Mouse (Mus musculus): ENCODE results near the gene Ppp1r16b. TPM values are rescaled to one million over a fixed set of nuclear protein-coding genes. Genes with fewer than 3 reads are reported as not detected.
A peak's percentile ranks its signal among the peaks of the same experiment; 100 is the strongest.

Ppp1r16b gene
- polyA plus RNA-seq, 1 experiment, result 22.2 TPM

DNA sequence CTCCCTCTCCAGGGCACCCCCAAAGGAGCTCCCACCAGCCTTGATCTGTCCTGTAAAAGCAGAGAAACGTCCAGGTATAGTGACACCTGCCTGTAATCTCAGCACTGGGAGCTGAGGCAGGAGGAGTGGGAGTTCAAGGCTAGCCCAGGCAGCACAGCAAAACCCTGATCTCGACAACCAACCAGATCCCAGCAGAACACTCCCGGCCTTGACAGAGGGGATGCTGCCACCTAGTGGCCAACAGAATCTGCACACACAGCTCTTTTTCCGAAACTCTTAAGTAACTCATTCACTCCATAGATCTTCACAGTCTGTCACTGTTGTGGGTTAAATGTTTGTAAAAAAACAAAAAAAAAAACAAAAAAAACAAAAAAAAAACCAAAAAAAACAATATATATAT lies 12.2 kb upstream of the Ppp1r16b start:
- no peaks in the 10 kb centered on the region for H3K36me3 ChIP-seq (ENCODE audit: control insufficient read depth, insufficient read depth, low read length)
- peak; percentile 83 for DNase-seq
- TF ChIP-seq CTCF (conservative IDR thresholded peaks at IDR 0.05; ENCODE audit: insufficient read depth, insufficient read length, low read depth, low read length) (peak; percentile 94), POLR2A (IDR thresholded peaks at IDR 0.05; ENCODE audit: low read depth, low read length) (no peak)
- no peak overlapping the region for H3K27ac ChIP-seq (ENCODE audit: insufficient read depth, low read depth, low read length)
- H3K4me3 ChIP-seq (ENCODE audit: insufficient read depth, low read depth, low read length), result no peak overlapping the region
- 7% methylated on average over 4 of the region's 4 CpGs for WGBS
- no peaks in the 10 kb centered on the region for H3K27me3 ChIP-seq (replicated peaks; ENCODE audit: control insufficient read depth, insufficient read depth, low read length)
- H3K4me1 ChIP-seq (ENCODE audit: control insufficient read depth, insufficient read depth, low read length), result no peaks in the 10 kb centered on the region

DNA sequence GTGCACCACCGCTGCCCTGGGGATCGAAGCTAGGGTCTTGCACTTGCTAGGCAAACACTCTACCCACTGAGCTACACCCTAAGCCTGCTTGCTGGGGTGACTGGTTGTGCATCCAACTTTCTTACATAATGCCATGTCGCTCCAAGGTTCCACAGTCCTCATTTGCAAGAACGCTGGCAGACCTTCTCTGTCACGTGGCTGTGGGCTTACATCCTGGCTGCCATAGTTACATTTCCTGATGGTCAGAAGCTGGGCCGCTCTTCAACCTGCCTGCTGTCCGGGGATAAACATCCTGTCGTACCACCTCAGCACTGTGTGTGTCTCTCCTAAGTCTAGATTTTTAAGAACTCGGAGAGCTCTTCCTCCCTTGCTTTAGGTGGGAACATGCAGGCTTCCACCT lies 10.5 kb upstream of the Ppp1r16b start:
- H3K4me3 ChIP-seq (ENCODE audit: insufficient read depth, low read depth, low read length), result no peak overlapping the region
- WGBS, result 68% methylated on average over 9 of the region's 9 CpGs
- no peaks in the 10 kb centered on the region for H3K36me3 ChIP-seq (ENCODE audit: control insufficient read depth, insufficient read depth, low read length)
- H3K27me3 ChIP-seq (replicated peaks; ENCODE audit: control insufficient read depth, insufficient read depth, low read length), result no peaks in the 10 kb centered on the region
- DNase-seq, result peak; percentile 90
- TF ChIP-seq CTCF (conservative IDR thresholded peaks at IDR 0.05; ENCODE audit: insufficient read depth, insufficient read length, low read depth, low read length) (no peak), POLR2A (IDR thresholded peaks at IDR 0.05; ENCODE audit: low read depth, low read length) (no peak)
- 0 out of 2 replicates have a peak, but pooled peaks cover 3% of the 10 kb centered on the region for H3K4me1 ChIP-seq (ENCODE audit: control insufficient read depth, insufficient read depth, low read length)
- H3K27ac ChIP-seq (ENCODE audit: insufficient read depth, low read depth, low read length), result peak overlapping the region; percentile 43

DNA sequence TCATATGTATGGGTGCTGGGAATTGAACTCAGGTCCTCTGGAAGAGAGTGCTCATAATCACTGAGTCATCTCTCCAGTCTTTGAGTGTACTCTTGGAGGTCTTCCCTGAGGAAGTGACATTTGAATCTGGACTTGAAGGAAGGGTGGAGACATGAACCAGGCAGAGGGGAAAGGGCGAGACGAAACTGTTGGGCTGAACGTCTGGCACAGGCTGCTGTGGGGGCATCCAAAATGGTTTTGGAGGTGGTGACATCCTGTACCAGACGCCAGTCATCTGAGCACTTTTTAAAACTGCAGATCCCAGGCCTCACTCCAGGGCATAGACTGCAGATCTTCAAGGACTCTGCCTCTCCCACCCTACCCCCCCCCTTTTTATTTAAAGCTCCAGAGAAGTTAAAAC lies 9.4 kb upstream of the Ppp1r16b start:
- no peaks in the 10 kb centered on the region for H3K36me3 ChIP-seq (ENCODE audit: control insufficient read depth, insufficient read depth, low read length)
- no peak overlapping the region for H3K4me3 ChIP-seq (ENCODE audit: insufficient read depth, low read depth, low read length)
- H3K27me3 ChIP-seq (replicated peaks; ENCODE audit: control insufficient read depth, insufficient read depth, low read length), result no peaks in the 10 kb centered on the region
- DNase-seq, result peak; percentile 31
- 0 out of 2 replicates have a peak, but pooled peaks cover 3% of the 10 kb centered on the region for H3K4me1 ChIP-seq (ENCODE audit: control insufficient read depth, insufficient read depth, low read length)
- 71% methylated on average over 4 of the region's 4 CpGs for WGBS
- no peak overlapping the region for H3K27ac ChIP-seq (ENCODE audit: insufficient read depth, low read depth, low read length)
- TF ChIP-seq POLR2A (IDR thresholded peaks at IDR 0.05; ENCODE audit: low read depth, low read length) (no peak), CTCF (conservative IDR thresholded peaks at IDR 0.05; ENCODE audit: insufficient read depth, insufficient read length, low read depth, low read length) (no peak)

DNA sequence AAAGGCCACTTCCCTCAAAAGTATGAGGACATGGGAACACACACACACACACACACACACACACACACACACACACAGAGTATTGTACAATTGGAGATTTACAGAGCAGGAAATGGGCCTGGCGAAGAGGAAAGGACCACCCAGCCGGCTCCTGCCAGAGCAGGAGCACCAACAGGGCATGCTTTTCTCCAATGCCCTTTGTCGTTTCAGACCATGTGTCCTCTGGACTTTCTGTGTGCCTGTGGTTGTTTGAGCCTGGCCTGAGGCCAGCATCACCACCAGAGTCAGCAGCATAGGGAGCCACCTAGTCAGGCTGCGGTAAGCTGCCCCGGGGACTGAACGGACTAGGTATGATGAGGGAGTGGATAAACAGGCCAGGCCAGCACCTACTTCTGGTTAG lies 6.4 kb upstream of the Ppp1r16b start:
- 9% methylated on average over 6 of the region's 6 CpGs for WGBS

DNA sequence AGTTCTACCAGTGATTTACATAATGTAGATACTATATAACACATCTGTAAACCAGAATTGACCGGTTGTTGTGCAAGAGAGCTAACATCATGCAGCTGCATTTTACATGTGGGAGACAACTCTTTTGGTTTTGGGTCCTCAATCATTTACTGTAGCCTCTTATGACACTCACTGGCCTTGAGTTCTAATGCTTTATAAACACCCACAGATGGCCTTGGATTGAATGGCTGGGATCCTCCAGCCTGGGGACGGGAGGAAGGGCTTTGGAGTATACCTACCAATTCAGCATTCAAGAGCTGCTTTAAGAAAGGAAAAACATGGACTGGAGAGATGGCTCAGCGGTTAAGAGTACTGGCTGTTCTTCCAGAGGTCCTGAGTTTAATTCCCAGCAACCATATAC lies 5.9 kb upstream of the Ppp1r16b start:
- no peak for DNase-seq
- no peak overlapping the region for H3K4me3 ChIP-seq (ENCODE audit: insufficient read depth, low read depth, low read length)
- peak overlapping the region; percentile 22; the same call in 1 of the 2 replicates for H3K27ac ChIP-seq (ENCODE audit: insufficient read depth, low read depth, low read length)
- 0 out of 2 replicates have a peak, but pooled peaks cover 3% of the 10 kb centered on the region for H3K4me1 ChIP-seq (ENCODE audit: control insufficient read depth, insufficient read depth, low read length)
- WGBS, result 70% methylated on average over 3 of the region's 3 CpGs
- H3K27me3 ChIP-seq (replicated peaks; ENCODE audit: control insufficient read depth, insufficient read depth, low read length), result no peaks in the 10 kb centered on the region
- H3K36me3 ChIP-seq (ENCODE audit: control insufficient read depth, insufficient read depth, low read length), result no peaks in the 10 kb centered on the region
- TF ChIP-seq CTCF (conservative IDR thresholded peaks at IDR 0.05; ENCODE audit: insufficient read depth, insufficient read length, low read depth, low read length) (no peak), POLR2A (IDR thresholded peaks at IDR 0.05; ENCODE audit: low read depth, low read length) (no peak)

More for the DNA sequence above, 6.4 kb upstream of the Ppp1r16b start:
- Histone ChIP-seq H3K4me1 (ENCODE audit: control insufficient read depth, insufficient read depth, low read length) (0 out of 2 replicates have a peak, but pooled peaks cover 3% of the 10 kb centered on the region), H3K27ac (ENCODE audit: insufficient read depth, low read depth, low read length) (peak overlapping the region; percentile 22), H3K36me3 (ENCODE audit: control insufficient read depth, insufficient read depth, low read length) (no peaks in the 10 kb centered on the region), H3K27me3 (replicated peaks; ENCODE audit: control insufficient read depth, insufficient read depth, low read length) (no peaks in the 10 kb centered on the region), H3K4me3 (ENCODE audit: insufficient read depth, low read depth, low read length) (no peak overlapping the region)
- peak; percentile 93 for DNase-seq
- TF ChIP-seq CTCF (conservative IDR thresholded peaks at IDR 0.05; ENCODE audit: insufficient read depth, insufficient read length, low read depth, low read length) (no peak), POLR2A (IDR thresholded peaks at IDR 0.05; ENCODE audit: low read depth, low read length) (no peak)

DNA sequence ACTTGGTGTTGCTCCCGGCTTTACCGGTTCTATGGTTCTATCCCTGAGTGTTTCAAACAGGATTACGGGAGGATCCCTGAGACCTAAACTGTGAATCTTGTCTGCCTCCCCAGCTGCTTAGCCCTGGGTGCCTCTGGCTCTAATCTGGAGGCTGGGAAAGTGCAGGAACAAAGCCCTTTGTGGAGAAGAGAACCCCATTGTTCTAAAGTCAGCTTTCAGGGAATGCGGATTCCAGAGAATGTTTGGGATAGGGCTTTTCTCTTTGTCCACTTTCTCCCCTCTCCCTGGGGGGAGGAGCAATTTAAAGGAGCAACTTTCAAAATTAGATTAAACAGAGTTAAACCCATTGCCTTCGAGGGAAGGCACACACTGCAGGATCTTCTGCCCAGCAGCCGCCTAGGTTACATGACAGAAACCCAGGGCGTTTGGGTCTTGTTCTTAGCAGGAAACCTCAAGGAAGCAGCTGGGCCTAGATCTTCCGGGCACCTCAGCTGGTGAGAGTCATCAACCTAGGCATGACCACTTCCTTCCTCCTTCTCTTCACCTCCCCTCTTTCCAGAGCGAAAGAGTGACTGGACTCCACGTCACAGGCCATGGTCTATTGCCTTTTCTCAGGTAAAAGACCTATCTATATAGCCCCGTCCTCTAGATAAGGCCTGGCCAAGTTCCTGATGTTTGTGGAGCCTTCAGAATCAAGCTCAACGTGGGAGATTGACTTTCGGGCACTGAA lies 1.0 kb downstream of the Ppp1r16b start:
- WGBS, result 67% methylated on average over 13 of the region's 13 CpGs
- H3K27ac ChIP-seq (ENCODE audit: insufficient read depth, low read depth, low read length), result peak overlapping the region; percentile 72
- peaks cover 10% of the 10 kb centered on the region; the same call in 1 of the 2 replicates for H3K4me1 ChIP-seq (ENCODE audit: control insufficient read depth, insufficient read depth, low read length)
- peak; percentile 39 for DNase-seq
- no peaks in the 10 kb centered on the region for H3K36me3 ChIP-seq (ENCODE audit: control insufficient read depth, insufficient read depth, low read length)
- TF ChIP-seq CTCF (conservative IDR thresholded peaks at IDR 0.05; ENCODE audit: insufficient read depth, insufficient read length, low read depth, low read length) (no peak), POLR2A (IDR thresholded peaks at IDR 0.05; ENCODE audit: low read depth, low read length) (no peak)
- H3K4me3 ChIP-seq (ENCODE audit: insufficient read depth, low read depth, low read length), result no peak overlapping the region
- H3K27me3 ChIP-seq (replicated peaks; ENCODE audit: control insufficient read depth, insufficient read depth, low read length), result no peaks in the 10 kb centered on the region

DNA sequence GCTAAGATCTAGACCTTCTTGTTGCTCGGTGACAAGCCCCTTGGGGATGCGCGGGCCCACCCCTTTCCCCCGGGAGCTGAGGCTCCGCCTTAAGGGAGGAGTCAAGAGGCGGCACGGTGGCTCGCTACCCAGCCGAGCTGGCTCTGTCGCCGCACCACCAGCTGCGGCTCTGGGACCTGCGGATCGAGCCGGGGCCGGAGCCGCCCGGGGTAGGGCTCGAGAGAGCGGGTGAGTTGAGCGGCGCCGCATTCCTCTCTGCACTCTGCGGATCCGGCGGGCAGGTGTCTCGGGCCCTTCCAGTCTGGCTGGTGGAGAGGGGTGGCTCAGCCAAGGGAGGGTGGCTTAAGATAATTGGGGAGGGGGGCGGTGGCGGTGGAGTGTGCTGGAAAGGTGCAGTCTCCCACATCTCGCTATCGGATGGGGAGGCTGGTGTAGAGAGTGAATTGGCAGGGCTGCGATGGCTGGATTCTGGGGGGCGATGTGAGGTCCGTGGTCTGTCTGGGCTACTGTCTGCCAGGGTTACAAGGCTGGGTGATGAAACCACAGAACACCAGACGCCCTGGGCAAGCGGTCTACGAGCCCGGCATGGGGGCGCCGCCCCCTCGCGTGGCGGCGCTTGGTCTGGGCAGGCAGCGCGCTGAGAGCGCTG lies 1.9 kb downstream of the Ppp1r16b start:
- WGBS, result 1% methylated on average over 46 of the region's 47 CpGs
- peak overlapping the region; percentile 96 for H3K4me3 ChIP-seq (ENCODE audit: insufficient read depth, low read depth, low read length)
- DNase-seq, result peak; percentile 81
- peak overlapping the region; percentile 96 for H3K27ac ChIP-seq (ENCODE audit: insufficient read depth, low read depth, low read length)
- TF ChIP-seq POLR2A (IDR thresholded peaks at IDR 0.05; ENCODE audit: low read depth, low read length) (no peak), CTCF (conservative IDR thresholded peaks at IDR 0.05; ENCODE audit: insufficient read depth, insufficient read length, low read depth, low read length) (no peak)
- no peaks in the 10 kb centered on the region for H3K27me3 ChIP-seq (replicated peaks; ENCODE audit: control insufficient read depth, insufficient read depth, low read length)
- H3K4me1 ChIP-seq (ENCODE audit: control insufficient read depth, insufficient read depth, low read length), result peaks cover 12% of the 10 kb centered on the region; the same call in 1 of the 2 replicates
- no peaks in the 10 kb centered on the region for H3K36me3 ChIP-seq (ENCODE audit: control insufficient read depth, insufficient read depth, low read length)

Data from kidney, adult 2 months (tissue).